Mouse (Mus musculus) forebrain, embryonic 11.5 days (tissue): ENCODE results near the gene Coq6. TPM values are rescaled to one million over a fixed set of nuclear protein-coding genes. Genes with fewer than 3 reads are reported as not detected.

Experiments used
- ATAC-seq: fragments of 200-750 bp; cut with Nextera tagmentation; replicated peaks from 2 replicates; pipeline ENCODE4 v1.8.0; 2017; ENCODE audit warnings: moderate TSS enrichment; ENCODE audit not compliant: low FRiP score
- DNase-seq: peaks from one replicate; pipeline ENCODE4 v3.0.0-alpha.2; 2017; ENCODE audit warnings: low spot score
- H3K27ac ChIP-seq: fragments of 300-500 bp; sonication (generic); 2 replicates; pipeline ENCODE4 v1.5.1; 2014; ENCODE audit warnings: low read depth, low read length
- H3K27me3 ChIP-seq: fragments of 300-500 bp; sonication (generic); 2 replicates; pipeline ENCODE4 v1.6.1; 2014; ENCODE audit warnings: mild to moderate bottlenecking, low read length, mixed read lengths; ENCODE audit not compliant: control insufficient read depth, insufficient read depth
- H3K36me3 ChIP-seq: fragments of 300-500 bp; sonication (generic); 2 replicates; pipeline ENCODE4 v1.6.1; 2014; ENCODE audit warnings: mild to moderate bottlenecking, low read length, moderate library complexity, mixed read lengths; ENCODE audit not compliant: control insufficient read depth, insufficient read depth
- H3K4me1 ChIP-seq: fragments of 300-500 bp; sonication (generic); replicated peaks from 2 replicates; pipeline ENCODE4 v1.6.1; 2014; ENCODE audit warnings: low read length, mixed read lengths; ENCODE audit not compliant: control insufficient read depth, insufficient read depth
- H3K4me2 ChIP-seq: fragments of 300-500 bp; sonication (generic); 2 replicates; pipeline ENCODE4 v1.6.1; 2014; ENCODE audit warnings: low read depth, mild to moderate bottlenecking, low read length, moderate library complexity, mixed read lengths; ENCODE audit not compliant: severe bottlenecking
- H3K4me3 ChIP-seq: fragments of 300-500 bp; sonication (generic); 2 replicates; pipeline ENCODE4 v1.5.1; 2014; ENCODE audit warnings: low read depth, low read length
- H3K9ac ChIP-seq: fragments of 300-500 bp; sonication (generic); 2 replicates; pipeline ENCODE4 v1.6.1; 2014; ENCODE audit warnings: low read length
- H3K9me3 ChIP-seq: fragments of 300-500 bp; sonication (generic); 2 replicates; pipeline ENCODE4 v1.6.1; 2016; ENCODE audit warnings: low read length, mixed read lengths; ENCODE audit not compliant: control insufficient read depth
- whole genome bisulfite sequencing: fragments of 180-500 bp; shearing (Covaris S2); extraction: QIAGEN DNeasy Blood & Tissue Kit; methylation state at CpG from one replicate; pipeline ENCODE4 v1.1.7; 2014; 5-methylcytosine and 5-hydroxymethylcytosine counted together
- polyA plus RNA-seq: library from polyadenylated mRNA; unstranded; fragments of >200 nt; fragmentation: Nextera tagmentation; extraction: Ambion mirVana; gene quantifications from 2 replicates; pipeline ENCODE4 v1.2.1, GENCODE M21; 2014

Gene Coq6
- polyA plus RNA-seq, 1 experiment from 2014 or later, result 40.3 TPM

DNA sequence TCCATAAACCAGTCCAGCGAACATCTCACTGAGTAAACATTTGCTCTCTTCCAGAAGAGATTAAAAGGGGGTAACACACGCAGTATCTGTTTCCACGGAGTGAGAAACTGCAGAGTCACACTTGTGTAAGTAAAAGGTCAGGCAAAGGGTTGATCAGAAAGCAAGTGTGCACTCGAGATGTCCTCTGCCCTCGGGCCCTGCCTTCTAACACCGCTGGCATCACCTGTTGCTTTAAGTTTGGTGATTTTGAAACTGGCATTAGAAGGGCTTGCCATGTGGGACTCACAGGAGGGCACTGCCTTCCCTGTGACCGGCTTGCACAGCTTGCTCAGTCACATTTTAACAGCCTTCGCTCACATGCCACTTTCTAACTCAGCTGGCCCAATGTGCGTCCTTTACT lies 38.2 kb downstream of the Coq6 start:
- DNase-seq (no peak), ATAC-seq (no peak)
- WGBS, result 80% methylated on average over 9 of the region's 9 CpGs
- Histone ChIP-seq H3K4me1 (no peaks in the 10 kb centered on the region), H3K9ac (no peak overlapping the region), H3K4me3 (no peak overlapping the region), H3K4me2 (no peak overlapping the region), H3K27me3 (no peaks in the 10 kb centered on the region), H3K27ac (no peak overlapping the region), H3K9me3 (no peaks in the 10 kb centered on the region), H3K36me3 (no peaks in the 10 kb centered on the region)

DNA sequence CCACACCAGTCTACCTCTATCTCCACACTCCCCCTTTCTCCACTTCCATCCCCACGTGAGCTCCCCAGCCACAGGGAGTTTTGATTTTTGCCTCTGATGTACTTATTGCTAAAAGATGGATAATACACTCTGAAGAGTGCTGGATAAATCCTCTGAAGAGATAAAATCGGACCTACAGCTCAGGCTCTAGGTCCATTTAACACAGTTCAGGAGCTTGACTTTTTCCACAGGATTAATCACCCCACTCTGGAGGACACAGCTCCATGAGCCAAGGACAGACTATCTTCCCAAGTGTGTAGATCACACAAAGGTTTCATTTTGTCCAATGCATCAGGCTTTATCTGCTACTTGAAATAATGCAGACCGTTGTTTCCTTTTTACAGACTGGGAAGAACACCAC lies 38.6 kb downstream of the Coq6 start:
- Histone ChIP-seq H3K27me3 (no peaks in the 10 kb centered on the region), H3K36me3 (no peaks in the 10 kb centered on the region), H3K27ac (no peak overlapping the region), H3K4me3 (no peak overlapping the region), H3K9ac (no peak overlapping the region), H3K4me2 (no peak overlapping the region), H3K9me3 (no peaks in the 10 kb centered on the region), H3K4me1 (no peaks in the 10 kb centered on the region)
- no peak for ATAC-seq
- WGBS, result 87% methylated on average over 3 of the region's 3 CpGs
- no peak for DNase-seq

DNA sequence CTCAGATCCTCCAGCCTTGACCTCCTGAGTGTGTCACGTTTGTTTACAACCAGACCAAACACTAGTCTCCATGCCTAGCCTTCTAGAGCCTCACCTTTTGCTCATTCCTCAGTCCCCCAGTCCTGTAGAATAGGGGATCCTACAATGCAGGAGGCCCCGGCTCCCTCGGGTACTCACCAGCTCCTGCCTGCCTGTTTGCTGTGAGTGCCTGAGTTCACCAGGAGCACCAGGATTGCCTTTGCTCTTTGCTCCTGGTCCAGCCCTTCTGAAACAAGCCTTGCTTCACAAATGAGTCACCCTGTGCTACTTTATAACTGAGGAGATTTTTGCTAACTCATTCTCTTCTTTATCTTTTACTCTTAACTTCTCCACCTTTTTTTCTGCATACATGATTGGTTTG lies 39.2 kb downstream of the Coq6 start:
- Histone ChIP-seq H3K36me3 (no peaks in the 10 kb centered on the region), H3K4me1 (no peaks in the 10 kb centered on the region), H3K4me3 (no peak overlapping the region), H3K4me2 (no peak overlapping the region), H3K27me3 (no peaks in the 10 kb centered on the region), H3K9me3 (no peaks in the 10 kb centered on the region), H3K27ac (no peak overlapping the region), H3K9ac (no peak overlapping the region)
- no peak for ATAC-seq
- no peak for DNase-seq
- 69% methylated on average over 3 of the region's 3 CpGs for WGBS

DNA sequence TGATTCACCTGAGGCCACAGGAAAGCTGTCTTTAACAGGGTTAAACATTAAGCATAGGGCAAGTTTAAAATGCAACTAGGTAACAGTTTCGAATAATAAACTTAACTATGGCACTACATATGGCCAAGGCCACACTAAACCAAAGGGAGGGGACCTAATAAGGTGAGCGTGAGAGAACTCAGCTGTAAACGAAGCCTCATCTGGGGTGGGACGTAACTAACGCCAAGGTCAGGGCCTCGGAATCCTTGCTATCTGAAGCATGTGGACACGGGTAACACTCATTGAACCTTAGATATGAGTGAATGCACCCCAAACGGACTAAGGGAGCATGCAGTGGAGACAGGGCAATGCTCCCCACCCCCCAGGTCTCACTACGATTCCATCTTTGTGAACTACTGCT lies 41.5 kb downstream of the Coq6 start:
- H3K27me3 ChIP-seq, result no peaks in the 10 kb centered on the region
- DNase-seq, result no peak
- H3K4me3 ChIP-seq, result no peak overlapping the region
- 80% methylated on average over 9 of the region's 9 CpGs for WGBS
- H3K4me2 ChIP-seq, result no peak overlapping the region
- no peak for ATAC-seq
- H3K9ac ChIP-seq, result no peak overlapping the region
- no peaks in the 10 kb centered on the region for H3K36me3 ChIP-seq
- H3K9me3 ChIP-seq, result no peaks in the 10 kb centered on the region; the same call in 1 of the 2 replicates
- H3K4me1 ChIP-seq, result 0 out of 2 replicates have a peak, but pooled peaks cover 2% of the 10 kb centered on the region
- H3K27ac ChIP-seq, result no peak overlapping the region

DNA sequence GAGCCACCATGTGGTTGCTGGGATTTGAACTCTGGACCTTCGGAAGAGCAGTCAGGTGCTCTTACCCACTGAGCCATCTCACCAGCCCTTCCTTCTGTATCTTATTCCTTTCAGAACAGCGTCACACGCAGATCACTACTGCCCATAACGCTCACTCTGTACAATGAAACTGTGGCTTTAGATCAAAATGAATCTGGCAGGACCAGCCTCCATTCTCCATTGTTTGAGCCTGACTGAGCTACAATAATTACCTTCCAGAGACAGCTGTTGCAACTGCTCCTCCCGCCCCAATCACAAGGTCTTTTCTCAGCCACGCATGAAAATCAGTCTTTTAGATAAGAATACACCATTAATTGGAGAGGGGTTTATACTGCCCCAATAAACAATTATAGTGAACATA lies 43.1 kb downstream of the Coq6 start:
- no peak overlapping the region for H3K27ac ChIP-seq
- H3K9me3 ChIP-seq, result no peaks in the 10 kb centered on the region; the same call in 1 of the 2 replicates
- H3K9ac ChIP-seq, result no peak overlapping the region
- no peaks in the 10 kb centered on the region for H3K27me3 ChIP-seq
- WGBS, result 68% methylated on average over 6 of the region's 6 CpGs
- no peak overlapping the region for H3K4me2 ChIP-seq
- 0 out of 2 replicates have a peak, but pooled peaks cover 4% of the 10 kb centered on the region for H3K4me1 ChIP-seq
- ATAC-seq, result no peak
- H3K4me3 ChIP-seq, result no peak overlapping the region
- H3K36me3 ChIP-seq, result no peaks in the 10 kb centered on the region
- DNase-seq, result no peak

DNA sequence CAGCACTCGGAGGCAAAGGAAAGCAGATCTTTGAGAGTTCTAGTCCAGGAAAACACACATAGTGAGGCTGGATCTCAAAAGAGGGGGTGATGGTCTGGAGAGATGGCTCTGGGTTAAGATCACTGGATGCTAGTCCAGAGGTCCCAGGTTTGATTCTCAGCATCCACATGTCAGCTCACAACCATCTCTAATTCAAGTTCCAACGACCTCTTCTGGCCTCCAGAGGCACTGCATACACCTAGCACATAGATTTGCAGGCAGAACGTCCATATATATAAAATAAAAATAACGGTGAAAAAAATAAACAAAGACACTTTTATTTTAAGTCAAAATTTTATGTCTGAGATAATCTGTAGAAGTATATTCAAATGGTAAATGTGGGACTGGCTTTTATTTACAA lies 45.8 kb downstream of the Coq6 start:
- Histone ChIP-seq H3K36me3 (no peaks in the 10 kb centered on the region), H3K9ac (no peak overlapping the region), H3K4me3 (no peak overlapping the region), H3K4me1 (0 out of 2 replicates have a peak, but pooled peaks cover 4% of the 10 kb centered on the region), H3K27me3 (no peaks in the 10 kb centered on the region), H3K4me2 (no peak overlapping the region), H3K9me3 (no peaks in the 10 kb centered on the region; the same call in 1 of the 2 replicates), H3K27ac (no peak overlapping the region)
- DNase-seq, result no peak
- WGBS, result 66% methylated on average over 4 of the region's 4 CpGs
- ATAC-seq, result no peak

DNA sequence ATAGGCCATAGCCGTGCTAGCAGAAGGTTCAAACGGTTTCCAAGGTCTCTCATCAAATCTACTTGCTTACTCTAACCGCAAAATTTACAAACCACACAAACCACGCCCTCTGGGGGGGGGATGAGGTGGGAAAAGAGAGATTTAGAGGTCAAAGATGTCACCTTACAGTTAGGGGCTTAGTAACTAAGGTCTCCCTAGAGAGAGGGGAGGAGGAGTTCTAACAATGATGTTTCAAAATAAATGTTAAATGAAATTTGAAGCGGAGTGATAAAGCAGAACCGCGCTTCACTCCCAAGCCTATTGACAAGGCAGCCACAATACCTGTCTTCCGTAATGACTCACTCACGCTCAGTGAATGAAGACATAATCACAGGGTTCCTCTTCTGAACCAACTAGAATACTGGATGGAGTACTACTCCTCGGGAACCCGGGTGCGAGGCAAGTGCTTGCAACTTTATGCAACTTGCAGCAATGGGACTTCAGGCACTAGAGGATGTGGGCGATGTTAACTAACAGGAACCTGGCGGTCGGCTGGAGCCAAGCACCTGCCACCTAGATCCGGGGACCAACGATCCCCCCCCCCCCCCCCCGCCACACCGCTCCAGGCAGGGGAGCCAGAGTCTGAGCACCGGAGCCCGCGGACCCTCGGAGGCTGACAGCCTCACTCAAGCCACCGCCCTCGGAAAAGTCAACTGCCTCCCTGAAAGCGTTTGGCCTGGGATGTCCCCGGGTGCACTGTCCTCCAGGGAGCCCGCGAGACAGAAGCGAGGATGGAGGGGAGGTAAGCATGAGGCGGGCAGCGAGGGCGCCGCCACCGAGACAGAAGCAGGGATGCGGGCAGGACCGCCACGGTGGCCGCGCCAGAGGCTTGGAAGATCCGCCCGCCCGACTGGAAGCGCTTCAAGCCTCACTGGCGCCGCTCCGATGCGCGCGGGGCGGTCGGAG lies 46.7 kb downstream of the Coq6 start:
- Histone ChIP-seq H3K4me1 (0 out of 2 replicates have a peak, but pooled peaks cover 4% of the 10 kb centered on the region), H3K36me3 (no peaks in the 10 kb centered on the region), H3K4me3 (peak overlapping the region; percentile 72), H3K9me3 (no peaks in the 10 kb centered on the region; the same call in 1 of the 2 replicates), H3K27me3 (no peaks in the 10 kb centered on the region), H3K9ac (peak overlapping the region; percentile 82), H3K4me2 (peak overlapping the region; percentile 96), H3K27ac (peak overlapping the region; percentile 31; the same call in 1 of the 2 replicates)
- ATAC-seq, result peak; percentile 73
- no peak for DNase-seq
- 2% methylated on average over 45 of the region's 52 CpGs for WGBS

DNA sequence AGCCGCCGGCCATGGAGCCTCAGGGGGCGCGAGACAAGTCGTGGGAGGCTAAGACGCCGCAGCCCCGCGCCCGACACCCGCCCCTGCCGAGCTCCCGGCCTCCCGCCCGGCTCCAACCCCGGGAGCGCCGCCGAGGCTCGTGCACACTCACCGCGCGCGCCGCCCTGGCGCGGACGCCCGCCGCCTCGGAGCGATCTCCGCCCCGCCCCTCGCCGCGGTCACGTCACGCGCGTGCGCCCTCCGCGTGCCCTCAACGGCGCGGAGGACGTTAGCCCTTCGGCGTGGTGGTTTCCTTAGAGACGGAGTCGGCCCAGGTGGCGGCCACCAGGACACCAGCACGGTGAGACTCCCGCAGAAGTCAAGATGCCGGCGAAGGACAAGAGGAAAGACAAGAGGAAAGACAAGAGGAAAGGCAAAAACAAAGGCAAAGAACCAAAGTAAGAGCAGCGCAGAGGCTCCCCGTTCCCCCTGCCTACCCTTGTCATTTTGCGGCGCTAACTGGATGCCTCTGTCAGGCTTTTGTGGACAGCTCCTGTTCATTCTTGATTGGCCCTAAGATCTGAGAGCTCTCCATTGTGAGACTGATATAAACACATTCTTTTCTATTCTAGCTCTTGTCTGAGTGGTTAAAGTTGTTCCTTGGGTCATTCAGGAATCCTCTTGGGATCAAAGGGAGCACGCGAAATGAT lies 47.5 kb downstream of the Coq6 start, which contains the start of the genes Entpd5 and Bbof1:
Gene Entpd5 (minus strand): TSS at position 211 of the 689 bp plus-strand sequence.
Gene Bbof1 (plus strand): TSS at position 253 of the 689 bp plus-strand sequence.
- peak; percentile 92 for ATAC-seq
- no peaks in the 10 kb centered on the region; the same call in 1 of the 2 replicates for H3K9me3 ChIP-seq
- peak within 1 kb of the TSS; percentile 82 for H3K9ac ChIP-seq
- WGBS, result 2% methylated on average over 54 of the region's 63 CpGs
- H3K36me3 ChIP-seq, result no peaks in the 10 kb centered on the region
- H3K4me2 ChIP-seq, result peak within 1 kb of the TSS; percentile 96
- H3K27ac ChIP-seq, result peak within 1 kb of the TSS; percentile 31; the same call in 1 of the 2 replicates
- no peaks in the 10 kb centered on the region for H3K27me3 ChIP-seq
- H3K4me1 ChIP-seq, result 0 out of 2 replicates have a peak, but pooled peaks cover 4% of the 10 kb centered on the region
- peak within 1 kb of the TSS; percentile 72 for H3K4me3 ChIP-seq
- peak; percentile 92 for DNase-seq
